Mouse (Mus musculus): ENCODE results near the gene Hoxa11. TPM values are rescaled to one million over a fixed set of nuclear protein-coding genes. Genes with fewer than 3 reads are reported as not detected.

The Hoxa11 gene
- polyA plus RNA-seq, 1 experiment from 2014 or later: not detected

GRCm38 (mm10) chr6:52262463-52263320 lies 17.1 kb upstream of the Hoxa11 start:
- no peaks in the 10 kb centered on the region for H3K4me1 ChIP-seq (replicated peaks; ENCODE audit: control insufficient read depth, insufficient read depth)
- H3K36me3 ChIP-seq (ENCODE audit: control insufficient read depth, insufficient read depth, low read length): no peaks in the 10 kb centered on the region
- 4% methylated on average over 24 of the region's 24 CpGs for WGBS
- H3K4me2 ChIP-seq (replicated peaks; ENCODE audit: low read depth): no peak overlapping the region
- no peak for ATAC-seq (ENCODE audit: low FRiP score, low TSS enrichment)
- no peak overlapping the region for H3K27ac ChIP-seq (replicated peaks)
- H3K27me3 ChIP-seq (ENCODE audit: control insufficient read depth, insufficient read depth, low read length): peaks cover 28% of the 10 kb centered on the region
- no peaks in the 10 kb centered on the region for H3K9me3 ChIP-seq (ENCODE audit: control insufficient read depth, low read length)
- no peak overlapping the region for H3K9ac ChIP-seq (ENCODE audit: low read length)
- no peak for DNase-seq (ENCODE audit: low spot score)
- H3K4me3 ChIP-seq (ENCODE audit: low read depth, low read length): no peak overlapping the region
- TF ChIP-seq CTCF (IDR thresholded peaks at IDR 0.05; ENCODE audit: low read depth) (no peak), EP300 (optimal IDR thresholded peaks at IDR 0.05) (no peak)

- H3K4me1 ChIP-seq (replicated peaks; ENCODE audit: control insufficient read depth, insufficient read depth): no peaks in the 10 kb centered on the region
- H3K9ac ChIP-seq (ENCODE audit: low read length): no peak overlapping the region
- TF ChIP-seq EP300 (optimal IDR thresholded peaks at IDR 0.05): no peak
- TF ChIP-seq CTCF (IDR thresholded peaks at IDR 0.05; ENCODE audit: low read depth): no peak
- WGBS: 4% methylated on average over 9 of the region's 9 CpGs
- peak; percentile 16 for DNase-seq (ENCODE audit: low spot score)
- no peaks in the 10 kb centered on the region for H3K36me3 ChIP-seq (ENCODE audit: control insufficient read depth, insufficient read depth, low read length)
- no peaks in the 10 kb centered on the region for H3K9me3 ChIP-seq (ENCODE audit: control insufficient read depth, low read length)
- H3K4me3 ChIP-seq (ENCODE audit: low read depth, low read length): no peak overlapping the region
- no peak for ATAC-seq (ENCODE audit: low FRiP score, low TSS enrichment)
- peaks cover 25% of the 10 kb centered on the region for H3K27me3 ChIP-seq (ENCODE audit: control insufficient read depth, insufficient read depth, low read length)
- no peak overlapping the region for H3K27ac ChIP-seq (replicated peaks)
- H3K4me2 ChIP-seq (replicated peaks; ENCODE audit: low read depth): no peak overlapping the region
These were observed 16.3 kb upstream of the Hoxa11 start for GRCm38 (mm10) chr6:52261751-52262462.

GRCm38 (mm10) chr6:52260654-52261575 lies 15.3 kb upstream of the Hoxa11 start, which contains the start of gene Hoxa13:
Hoxa13 (minus strand) TSS chr6:52260880.
- no peaks in the 10 kb centered on the region for H3K9me3 ChIP-seq (ENCODE audit: control insufficient read depth, low read length)
- no peak within 1 kb of the TSS for H3K27ac ChIP-seq (replicated peaks)
- 1% methylated on average over 33 of the region's 72 CpGs for WGBS
- DNase-seq (ENCODE audit: low spot score): peak; percentile 13
- H3K9ac ChIP-seq (ENCODE audit: low read length): no peak within 1 kb of the TSS
- no peaks in the 10 kb centered on the region for H3K36me3 ChIP-seq (ENCODE audit: control insufficient read depth, insufficient read depth, low read length)
- peak; percentile 57 for ATAC-seq (ENCODE audit: low FRiP score, low TSS enrichment)
- TF ChIP-seq EP300 (optimal IDR thresholded peaks at IDR 0.05) (no peak), CTCF (IDR thresholded peaks at IDR 0.05; ENCODE audit: low read depth) (no peak)
- H3K4me2 ChIP-seq (replicated peaks; ENCODE audit: low read depth): peak within 1 kb of the TSS; percentile 55
- H3K4me3 ChIP-seq (ENCODE audit: low read depth, low read length): peak within 1 kb of the TSS; percentile 39
- H3K27me3 ChIP-seq (ENCODE audit: control insufficient read depth, insufficient read depth, low read length): peaks cover 24% of the 10 kb centered on the region
- H3K4me1 ChIP-seq (replicated peaks; ENCODE audit: control insufficient read depth, insufficient read depth): no peaks in the 10 kb centered on the region

- Histone ChIP-seq H3K4me1 (replicated peaks; ENCODE audit: control insufficient read depth, insufficient read depth) (no peaks in the 10 kb centered on the region), H3K4me2 (replicated peaks; ENCODE audit: low read depth) (peak overlapping the region; percentile 55; the same call in 1 of the 2 replicates), H3K27me3 (ENCODE audit: control insufficient read depth, insufficient read depth, low read length) (peaks cover 26% of the 10 kb centered on the region), H3K36me3 (ENCODE audit: control insufficient read depth, insufficient read depth, low read length) (no peaks in the 10 kb centered on the region), H3K27ac (replicated peaks) (no peak overlapping the region), H3K9ac (ENCODE audit: low read length) (no peak overlapping the region), H3K4me3 (ENCODE audit: low read depth, low read length) (no peak overlapping the region; the same call in 1 of the 2 replicates), H3K9me3 (ENCODE audit: control insufficient read depth, low read length) (no peaks in the 10 kb centered on the region)
- no peak for ATAC-seq (ENCODE audit: low FRiP score, low TSS enrichment)
- no peak for DNase-seq (ENCODE audit: low spot score)
- WGBS: 1% methylated on average over 37 of the region's 39 CpGs
- TF ChIP-seq EP300 (optimal IDR thresholded peaks at IDR 0.05) (no peak), CTCF (IDR thresholded peaks at IDR 0.05; ENCODE audit: low read depth) (no peak)
These were observed 14.2 kb upstream of the Hoxa11 start for GRCm38 (mm10) chr6:52259811-52260261.

GRCm38 (mm10) chr6:52259081-52259790 lies 13.6 kb upstream of the Hoxa11 start:
- no peak overlapping the region for H3K9ac ChIP-seq (ENCODE audit: low read length)
- H3K27me3 ChIP-seq (ENCODE audit: control insufficient read depth, insufficient read depth, low read length): peaks cover 23% of the 10 kb centered on the region
- H3K9me3 ChIP-seq (ENCODE audit: control insufficient read depth, low read length): no peaks in the 10 kb centered on the region
- H3K27ac ChIP-seq (replicated peaks): no peak overlapping the region
- no peak overlapping the region for H3K4me3 ChIP-seq (ENCODE audit: low read depth, low read length)
- no peak overlapping the region for H3K4me2 ChIP-seq (replicated peaks; ENCODE audit: low read depth)
- no peak for TF ChIP-seq EP300 (optimal IDR thresholded peaks at IDR 0.05)
- TF ChIP-seq CTCF (IDR thresholded peaks at IDR 0.05; ENCODE audit: low read depth): no peak
- H3K36me3 ChIP-seq (ENCODE audit: control insufficient read depth, insufficient read depth, low read length): no peaks in the 10 kb centered on the region
- no peaks in the 10 kb centered on the region for H3K4me1 ChIP-seq (replicated peaks; ENCODE audit: control insufficient read depth, insufficient read depth)
- peak; percentile 39; the same call in 1 of the 2 replicates for ATAC-seq (ENCODE audit: low FRiP score, low TSS enrichment)
- WGBS: 4% methylated on average over 25 of the region's 25 CpGs
- no peak for DNase-seq (ENCODE audit: low spot score)
